Mouse (Mus musculus) cerebellum, postnatal 14 days (tissue): Measurements from ENCODE around the gene Ocln.
"Not testable (repeated sequence)": the region's sequence is repeated elsewhere in the genome, so short reads cannot be mapped to it uniquely, and the experiment has no call there.

Experiments used
- DNase-seq, 2 experiments: peaks; one replicate each; pipeline ENCODE4 v3.0.0; 2021; ENCODE audit warnings: mixed read lengths in 2 of 2

The Ocln gene

DNA sequence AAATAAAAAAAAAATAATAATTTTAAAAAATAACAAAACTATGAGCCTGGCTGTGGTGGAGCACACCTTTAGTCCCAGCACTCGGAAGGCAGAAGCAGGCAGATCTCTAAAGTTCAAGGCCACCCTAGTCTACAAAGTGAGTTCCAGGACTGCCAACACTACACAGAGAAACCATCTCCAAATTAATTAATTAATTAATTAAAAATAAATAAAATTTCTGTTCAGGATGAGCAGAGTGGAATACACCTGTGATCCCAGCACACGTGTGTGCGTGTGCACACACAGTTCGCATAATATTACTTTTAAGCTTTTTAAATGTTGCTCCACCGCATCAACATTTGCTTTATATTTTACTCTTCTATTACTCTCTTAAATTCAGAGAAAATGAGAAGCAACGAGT is 60.9 kb downstream of the Ocln start:
- DNase-seq, result no peak

DNA sequence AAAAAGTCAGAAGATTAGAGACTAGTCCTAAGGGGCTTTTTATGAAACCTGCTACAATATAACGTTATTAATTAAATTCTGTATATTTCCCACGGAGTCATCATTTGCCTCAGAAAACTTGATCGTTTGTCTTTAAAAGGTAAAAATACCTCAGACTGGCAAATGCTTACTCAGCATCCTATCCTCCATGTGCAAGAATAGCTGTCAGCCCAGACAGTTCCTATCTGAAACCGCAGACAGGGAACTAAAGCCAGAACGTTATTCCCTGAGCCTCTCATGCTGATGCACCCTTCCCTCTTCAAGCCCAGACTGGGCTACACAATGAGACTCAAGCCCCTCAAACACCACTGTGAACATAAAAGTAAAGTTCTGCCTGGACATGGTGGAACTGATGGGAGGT is 62.1 kb downstream of the Ocln start:
- no peak for DNase-seq

- DNase-seq, result no peak
Measured at GRCm38 (mm10) chr13:100483610-100484009, 68.9 kb downstream of the Ocln start.

GRCm38 (mm10) chr13:100463527-100464222 is 88.8 kb downstream of the Ocln start:
- no peak for DNase-seq

GRCm38 (mm10) chr13:100461336-100461735 is 91.2 kb downstream of the Ocln start:
- DNase-seq, result no peak

- DNase-seq, result not testable (repeated sequence)
Measured at GRCm38 (mm10) chr13:100452415-100453127, 99.9 kb downstream of the Ocln start, which contains the start of gene Naip1. Gene Naip1 (minus strand): TSS chr13:100452869.

DNA sequence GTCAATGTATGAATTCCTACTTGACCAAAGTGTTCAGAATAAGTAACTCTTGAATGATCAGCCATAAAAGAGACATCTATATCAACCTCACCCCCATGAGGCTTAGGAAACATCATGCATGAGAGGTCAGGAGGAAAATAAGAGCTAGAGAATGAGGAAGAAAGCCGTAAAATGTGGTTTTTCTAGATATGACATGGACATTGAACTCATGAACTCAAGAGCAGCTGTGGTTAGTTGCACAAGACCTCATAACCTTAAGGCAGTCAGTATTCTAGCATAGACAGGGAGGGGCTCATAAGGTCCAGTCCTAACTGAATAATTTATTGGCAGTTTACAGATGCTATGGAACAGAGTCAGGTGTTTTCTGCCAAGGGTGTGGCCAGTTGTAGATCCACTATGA is 103.0 kb downstream of the Ocln start:
- DNase-seq, result no peak
